In the genomic region with DNA sequence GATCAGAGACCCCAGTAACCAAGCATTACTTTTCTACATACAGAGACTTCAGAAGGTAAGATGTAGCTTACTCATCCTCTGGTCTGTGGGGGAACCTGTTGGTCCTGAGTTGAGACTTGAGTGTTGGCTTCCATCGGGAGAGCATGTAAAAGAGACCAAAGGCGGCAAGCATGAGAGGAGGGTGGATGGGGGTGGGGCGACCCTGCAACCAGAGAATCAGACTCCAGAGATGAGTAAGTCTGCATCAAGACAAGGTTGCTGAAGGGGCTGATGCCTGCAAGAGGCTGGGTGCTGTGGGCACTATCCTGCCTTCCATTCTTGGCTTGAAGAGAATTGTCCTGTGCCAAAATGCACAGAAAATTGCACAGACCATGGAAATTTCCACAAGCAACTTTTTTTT, we compare ENCODE assay signal across 20 mouse cellular contexts.
DNase-seq lines count a peak whose midpoint lies in the region; ATAC-seq and TF ChIP-seq lines count a peak whose summit lies in the region.
"Had no signal": no experiment of that assay in that cellular context is flagged by ENCODE, and none has a peak within 500 bp of the region (broad histone marks: within the 10 kb centered on the region; RNA-seq: fewer than 3 reads in every experiment).

No protein-coding gene starts in this region.

- H3K79me2 ChIP-seq in myocyte (ENCODE audit: control insufficient read depth, insufficient read depth) = no peaks in the 10 kb centered on the region

- peak overlapping the region; percentile 18 for H3K4me2 ChIP-seq in myocyte (ENCODE audit: low read depth)
- H3K4me2 ChIP-seq: embryonic facial prominence, embryonic 12.5 days; forebrain, embryonic 13.5 days; forebrain, embryonic 15.5 days had no signal

- H3ac ChIP-seq in myocyte (ENCODE audit: control insufficient read depth, insufficient read length) = no peak overlapping the region

- ATAC-seq in frontal cortex, adult (ENCODE audit: low TSS enrichment) = 0 out of 2 replicates have a peak, but pooled peaks have one; percentile 36
- ATAC-seq: CD4-positive, CD25-positive, alpha-beta regulatory T cell, adult 4 months; forebrain, embryonic 13.5 days; forebrain, embryonic 15.5 days; forebrain, postnatal 0 days had no signal

- H3K4me3 ChIP-seq in left cerebral cortex, adult 2 months = no peak overlapping the region
- H3K4me3 ChIP-seq in myocyte = no peak overlapping the region
- H3K4me3 ChIP-seq: embryonic facial prominence, embryonic 10.5 days; embryonic facial prominence, embryonic 12.5 days; forebrain, embryonic 13.5 days; forebrain, embryonic 15.5 days had no signal

- TF ChIP-seq POLR2A in myocyte (IDR thresholded peaks at IDR 0.05; ENCODE audit: insufficient read length, low read depth) = no peak

- no peaks in the 10 kb centered on the region for H3K36me3 ChIP-seq in myocyte (ENCODE audit: control insufficient read depth, insufficient read depth)
- H3K36me3 ChIP-seq: embryonic facial prominence, embryonic 10.5 days; embryonic facial prominence, embryonic 12.5 days; forebrain, embryonic 15.5 days had no signal

- no peaks in the 10 kb centered on the region for H3K27me3 ChIP-seq in myocyte (ENCODE audit: control insufficient read depth, insufficient read depth, insufficient read length)
- H3K27me3 ChIP-seq: embryonic facial prominence, embryonic 12.5 days; forebrain, embryonic 13.5 days; forebrain, embryonic 15.5 days had no signal

- 0 out of 2 replicates have a peak overlapping the region, but pooled peaks have one; percentile 2 for H3K27ac ChIP-seq in left cerebral cortex, adult 2 months
- H3K27ac ChIP-seq: embryonic facial prominence, embryonic 10.5 days; embryonic facial prominence, embryonic 12.5 days; forebrain, embryonic 13.5 days; forebrain, embryonic 15.5 days had no signal

- no peak for TF ChIP-seq CTCF in left cerebral cortex, adult 2 months (IDR thresholded peaks at IDR 0.05)

- intact Hi-C loops in left cerebral cortex, adult 2 months (cut with DNase I) = loop anchor here (2.0 kb wide), 1 partner anchor 70 kb away; no protein-coding TSS in a partner anchor

- no peak for DNase-seq in frontal cortex, postnatal 25 days (ENCODE audit: low spot score in 2 of 2)
- no peak for DNase-seq in left cerebral cortex, adult 2 months (ENCODE audit: extremely low spot score in 1 of 2, low spot score in 2 of 2)
- no peak for DNase-seq in left cerebral cortex, adult 11 months (ENCODE audit: low spot score)
- no peak for DNase-seq in cerebellum, postnatal 14 days
- DNase-seq: adrenal gland, postnatal 10 days; adrenal gland, postnatal 25 days; B cell, adult 2 months; cerebellum, adult 11 months; cerebellum, adult 18-20 months; cerebellum, adult 8-10 months; cerebellum, adult 9-11 months; cerebellum, postnatal 25 days; forebrain, postnatal 0 days had no signal

TF ChIP-seq in myocyte, 11 proteins besides CTCF, POLR2A, EP300 and RAD21:
- TF ChIP-seq REST (IDR thresholded peaks at IDR 0.05; ENCODE audit: insufficient read depth, insufficient read length) = no peak
